Mouse (Mus musculus): ENCODE data around the gene Gm12355.
A peak's percentile ranks its signal among the peaks of the same experiment; 100 is the strongest.
"Not testable (repeated sequence)": the region's sequence is repeated elsewhere in the genome, so short reads cannot be mapped to it uniquely, and the experiment has no call there.

Gene Gm12355

DNA sequence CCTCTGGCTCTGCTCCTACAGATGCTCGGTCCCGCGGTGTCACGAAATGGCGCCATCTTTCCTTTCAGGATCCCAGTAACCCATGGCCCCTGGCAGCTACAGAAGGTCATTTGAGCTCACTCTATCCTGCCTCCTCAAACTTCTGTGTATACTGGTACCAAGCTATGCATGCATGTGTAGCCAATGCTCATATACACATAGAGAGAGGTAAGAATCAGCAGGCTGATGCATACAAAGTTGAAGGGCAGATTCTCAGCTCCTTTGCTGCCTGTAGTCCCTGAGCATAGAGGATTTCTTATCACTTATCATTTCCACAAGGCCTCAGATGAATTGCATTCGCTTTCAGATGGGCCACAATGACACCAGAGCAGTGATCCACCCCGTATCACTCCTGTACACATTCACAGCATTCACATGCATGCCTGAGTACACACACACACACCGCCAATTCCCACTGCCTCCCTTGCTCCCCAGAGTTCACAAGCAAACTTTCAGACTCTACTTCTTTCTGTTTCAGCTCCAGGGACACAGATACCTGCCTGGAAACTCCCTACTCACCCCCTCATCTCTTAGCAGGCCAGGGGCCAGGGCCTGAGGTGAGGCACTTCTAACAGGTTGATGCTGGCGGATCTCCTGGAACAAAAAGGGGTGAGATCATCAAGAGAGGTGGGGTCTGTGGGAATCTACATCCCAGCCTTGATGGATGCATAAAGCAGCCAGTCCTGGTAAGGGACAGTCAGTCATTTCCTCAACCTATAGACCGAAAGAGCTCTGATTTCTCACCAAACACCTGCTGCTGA lies at the start of gene Gm12355, which contains the start of gene Gsdma3:
TSS of gene Gm12355 (minus strand) at position 51 of the 800 bp plus-strand sequence.
TSS of gene Gsdma3 (plus strand) at position 750 of the 800 bp plus-strand sequence.
- no peak for DNase-seq

DNA sequence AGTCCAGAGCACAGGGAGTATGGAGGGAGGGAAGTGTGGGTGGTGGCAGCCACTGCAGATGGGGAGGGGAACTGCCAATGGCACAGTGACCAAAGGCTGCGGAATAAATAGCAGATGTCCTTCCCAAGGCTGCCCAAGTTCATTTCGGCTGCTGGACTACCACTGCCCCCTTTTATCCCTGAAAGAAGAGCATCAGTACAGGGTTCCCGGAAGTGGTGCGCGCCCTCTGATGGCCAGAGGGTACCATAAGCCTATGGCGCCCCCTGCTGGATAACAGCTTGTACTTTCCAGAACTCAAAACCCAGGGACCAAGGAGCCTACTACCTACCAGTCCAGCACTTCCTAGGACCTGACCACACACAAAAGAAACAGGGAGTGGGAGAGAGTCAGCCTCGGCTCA lies 47.7 kb upstream of the Gm12355 start:
- peak; percentile 71 for DNase-seq

DNA sequence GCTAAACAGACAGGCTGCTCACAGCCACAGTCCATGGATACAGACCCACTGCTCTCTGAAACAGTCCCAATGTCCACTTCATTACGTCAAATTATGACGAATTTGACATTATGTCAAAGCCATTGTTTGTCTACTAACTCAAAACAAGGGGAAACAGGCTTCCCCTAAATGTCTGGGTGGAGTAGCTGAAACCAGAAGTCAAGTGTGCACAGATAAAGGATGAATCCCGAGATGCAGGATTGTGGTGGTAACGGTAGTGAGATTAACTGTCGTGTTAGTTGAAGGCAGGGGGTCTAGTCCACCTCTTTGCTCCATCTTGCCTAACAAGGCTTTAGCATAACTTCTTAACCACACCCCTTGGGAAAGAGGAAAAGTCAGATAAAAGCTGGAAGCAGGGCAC lies 47.0 kb upstream of the Gm12355 start:
- DNase-seq, result no peak

DNA sequence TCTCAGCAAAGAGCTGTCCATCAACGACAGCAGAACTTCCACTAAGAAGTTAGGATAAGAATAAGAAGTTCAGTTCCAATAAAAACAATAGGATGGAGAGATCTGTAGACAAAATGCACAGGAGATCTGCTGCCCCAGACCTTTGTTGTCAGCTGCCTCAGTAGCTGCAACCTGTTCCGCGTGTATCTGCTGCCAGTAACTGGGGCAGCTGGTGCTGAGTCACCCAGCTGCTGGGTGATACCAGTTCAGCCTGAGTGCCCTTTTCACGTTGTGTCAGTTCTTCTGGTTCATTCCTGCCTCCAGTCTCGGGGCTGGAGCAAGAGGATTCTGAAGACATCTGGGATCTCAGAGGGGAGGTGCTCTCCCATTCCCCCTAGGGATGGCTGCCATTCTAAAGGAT lies 46.4 kb upstream of the Gm12355 start:
- no peak for DNase-seq

DNA sequence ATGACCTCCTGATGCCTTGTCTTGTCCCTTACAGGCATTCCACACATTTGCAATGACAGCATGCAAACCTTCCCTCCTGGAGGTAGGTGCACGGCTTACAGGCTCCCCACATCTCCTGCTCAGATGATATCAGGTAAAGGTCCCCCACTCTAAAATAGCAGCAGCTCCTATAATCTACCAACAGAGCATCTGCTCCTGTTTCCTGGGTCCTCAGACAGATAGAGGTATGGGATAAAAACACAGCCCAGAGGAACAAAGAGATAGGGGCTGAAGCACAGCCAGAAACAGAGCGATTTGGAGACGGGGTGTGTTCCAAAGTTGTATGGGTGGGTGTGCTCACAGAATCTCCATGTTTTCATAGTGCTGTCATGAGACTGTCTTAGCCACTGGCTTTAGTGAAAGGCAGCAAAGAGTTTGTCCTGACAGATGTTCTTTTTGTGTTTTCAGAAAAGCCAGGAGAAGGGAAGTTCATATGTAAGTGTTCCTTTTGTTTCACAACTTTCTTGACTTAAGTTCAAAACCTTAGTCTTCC lies 45.9 kb upstream of the Gm12355 start:
- no peak for DNase-seq

DNA sequence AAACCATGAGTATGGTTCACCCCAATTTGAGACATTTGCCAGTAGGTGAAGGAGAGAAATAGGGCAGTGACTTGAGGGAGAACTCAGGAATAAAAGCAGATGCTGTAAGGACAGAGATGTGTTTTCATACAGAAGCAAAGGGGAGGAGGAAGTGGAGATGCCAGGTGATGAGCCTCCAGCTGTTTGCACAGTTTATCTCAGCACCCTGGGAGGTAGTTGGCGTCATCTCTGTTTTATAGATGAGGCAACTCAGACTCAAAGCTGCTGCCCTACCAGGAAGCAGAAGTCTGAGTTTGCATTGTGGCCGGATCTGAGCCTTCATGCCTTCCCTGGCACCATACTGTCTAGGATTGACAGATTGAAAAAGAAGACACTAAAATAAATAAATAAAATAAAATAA lies 43.5 kb upstream of the Gm12355 start:
- DNase-seq, result no peak

DNA sequence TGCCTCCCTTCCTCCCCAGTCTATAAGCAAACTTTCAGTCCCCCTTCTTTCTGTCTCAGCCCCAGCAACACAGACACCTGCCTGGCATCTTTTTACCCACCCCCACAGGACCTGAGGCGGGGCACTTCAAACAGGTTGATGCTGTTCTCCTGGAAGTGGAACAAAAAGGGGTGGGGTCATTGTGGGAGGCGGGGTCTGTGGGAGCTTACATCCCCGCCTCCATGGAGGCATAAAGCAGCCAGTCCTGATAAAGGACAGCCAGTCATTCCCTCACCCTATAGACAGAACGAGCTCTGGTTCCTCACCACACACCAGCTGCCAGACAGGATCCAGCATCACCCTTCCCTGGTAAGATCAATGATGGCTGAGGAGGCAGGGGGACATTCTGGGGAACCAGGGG lies 38.6 kb upstream of the Gm12355 start, which contains the start of gene Gsdma:
TSS of gene Gsdma (plus strand) at position 261 of the 400 bp plus-strand sequence.
- no peak for DNase-seq

DNA sequence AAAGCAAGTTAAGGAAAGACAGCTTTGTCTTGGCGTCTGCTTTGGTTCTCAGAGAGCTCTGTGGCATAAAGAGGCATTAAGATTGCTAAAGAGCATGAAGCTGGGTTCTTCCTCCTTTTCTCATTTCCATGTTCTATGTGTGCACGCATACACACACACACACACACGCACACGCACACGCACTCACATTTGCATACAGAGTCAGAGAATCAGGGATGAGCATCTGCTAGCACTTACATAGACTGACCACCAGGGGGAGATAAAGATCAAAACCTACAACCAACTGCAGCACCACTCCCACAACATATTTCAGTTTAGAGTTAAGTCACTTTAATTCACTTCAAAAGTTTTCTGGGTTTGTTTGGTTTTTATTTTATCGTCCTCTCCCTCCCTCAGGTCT lies 35.1 kb upstream of the Gm12355 start:
- peak; percentile 31 for DNase-seq

DNA sequence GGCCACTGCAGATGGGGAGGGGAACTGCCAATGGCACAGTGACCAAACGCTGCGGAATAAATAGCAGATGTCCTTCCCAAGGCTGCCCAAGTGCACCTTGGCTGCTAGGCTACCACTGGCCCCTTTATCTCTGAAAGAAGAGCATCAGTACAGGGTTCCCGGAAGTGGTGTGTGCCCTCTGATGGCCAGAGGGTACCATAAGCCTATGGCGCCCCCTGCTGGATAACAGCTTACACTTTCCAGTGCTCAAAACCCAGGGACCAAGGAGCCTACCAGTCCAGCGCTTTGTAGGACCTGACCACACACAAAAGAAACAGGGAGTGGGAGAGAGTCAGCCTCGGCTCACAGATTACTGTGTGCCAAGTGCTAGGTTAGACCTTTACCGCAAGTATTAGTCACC lies 29.6 kb upstream of the Gm12355 start:
- peak; percentile 64 for DNase-seq

DNA sequence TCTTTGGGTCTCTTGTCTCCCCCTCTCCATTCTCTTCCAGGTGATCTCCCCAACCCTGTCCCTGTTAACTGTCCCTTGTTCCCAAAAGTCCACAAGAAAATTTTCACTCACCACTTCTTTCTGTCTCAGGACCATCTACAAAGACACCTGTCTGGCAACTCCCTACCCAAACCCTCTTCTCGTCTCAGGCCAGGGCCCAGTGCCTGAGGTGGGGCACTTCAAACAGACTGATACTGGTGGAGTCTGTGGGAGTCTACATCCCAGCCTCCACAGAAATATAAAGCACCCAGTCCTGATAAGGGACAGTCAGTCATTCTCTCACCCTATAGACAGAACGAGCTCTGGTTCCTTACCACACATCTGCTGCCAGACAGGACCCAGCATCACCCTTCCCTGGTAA lies 21.0 kb upstream of the Gm12355 start, which contains the start of gene Gsdma2:
TSS of gene Gsdma2 (plus strand) at position 301 of the 400 bp plus-strand sequence.
- DNase-seq, result no peak

DNA sequence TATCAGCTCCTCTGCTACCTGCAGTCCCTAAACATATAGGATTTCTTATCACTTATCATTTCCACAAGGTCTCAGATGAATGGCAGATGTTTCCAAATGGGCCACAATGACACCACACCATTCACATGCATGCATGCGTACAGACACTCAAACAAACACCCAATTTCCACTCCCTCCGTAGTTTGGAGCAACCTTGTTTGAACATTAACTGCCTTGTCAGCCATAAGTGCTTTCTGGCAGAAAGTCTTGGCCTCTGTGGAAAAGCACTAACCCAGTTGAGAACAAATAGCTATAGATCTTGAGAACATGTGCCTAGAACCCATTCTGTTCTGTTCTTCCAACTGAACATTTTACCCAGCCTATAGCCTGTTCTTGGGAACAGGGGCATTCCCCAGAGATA lies 20.5 kb upstream of the Gm12355 start:
- no peak for DNase-seq

DNA sequence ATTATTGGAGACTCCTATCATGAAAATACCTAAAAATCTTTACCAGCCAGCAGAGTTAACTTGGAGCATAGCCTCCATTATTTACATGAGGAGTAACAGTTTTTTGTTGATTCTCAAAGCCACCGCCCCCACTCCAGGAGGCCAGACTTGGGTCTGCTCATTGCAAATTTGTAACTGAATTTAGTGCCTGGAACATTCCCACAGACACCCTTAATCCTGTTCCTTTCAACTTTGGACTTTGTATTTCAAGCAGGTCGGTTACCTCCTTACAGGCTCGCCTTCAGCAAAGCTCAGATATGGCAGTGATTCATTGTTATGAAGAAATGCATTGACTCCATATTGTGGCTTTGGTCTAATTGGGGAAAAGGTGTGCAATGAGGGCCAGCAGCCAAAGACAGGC lies 19.3 kb upstream of the Gm12355 start:
- no peak for DNase-seq

DNA sequence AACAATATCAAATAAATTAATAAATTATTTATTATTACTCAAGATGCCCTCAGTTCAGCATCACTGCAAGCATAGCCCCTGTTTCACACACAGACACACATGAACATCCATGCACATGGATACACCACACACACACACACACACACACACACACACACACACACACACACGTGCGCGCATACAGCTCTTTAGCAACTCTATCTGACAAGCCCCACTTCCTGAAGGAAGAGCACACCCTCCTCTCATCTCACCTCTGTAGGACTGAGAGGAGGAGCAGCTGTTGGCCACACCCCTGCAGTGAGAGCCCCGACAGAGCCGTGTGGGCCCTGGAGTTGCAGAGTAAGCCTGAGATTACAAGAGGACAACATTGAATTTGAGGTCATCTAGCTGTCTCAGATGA lies 14.6 kb upstream of the Gm12355 start:
- no peak for DNase-seq

DNA sequence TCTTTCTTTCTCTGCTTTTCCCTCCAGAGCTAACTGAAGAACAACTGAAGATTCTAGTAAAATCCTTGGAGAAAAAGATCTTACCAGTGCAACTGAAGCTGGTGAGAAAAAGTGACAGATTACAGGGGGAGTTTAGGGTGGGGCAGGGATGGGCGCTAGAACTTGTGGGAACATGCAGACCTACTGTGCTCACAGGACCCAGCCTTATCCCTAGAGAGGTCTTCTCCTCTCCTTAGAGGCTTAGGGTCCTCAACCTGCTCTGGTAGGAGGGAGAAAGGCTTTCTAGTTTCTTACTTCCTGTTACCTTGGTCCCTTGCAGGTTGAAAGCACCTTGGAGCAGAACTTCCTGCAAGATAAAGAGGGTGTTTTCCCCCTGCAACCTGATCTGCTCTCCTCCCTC lies 12.0 kb upstream of the Gm12355 start:
- DNase-seq, result no peak

DNA sequence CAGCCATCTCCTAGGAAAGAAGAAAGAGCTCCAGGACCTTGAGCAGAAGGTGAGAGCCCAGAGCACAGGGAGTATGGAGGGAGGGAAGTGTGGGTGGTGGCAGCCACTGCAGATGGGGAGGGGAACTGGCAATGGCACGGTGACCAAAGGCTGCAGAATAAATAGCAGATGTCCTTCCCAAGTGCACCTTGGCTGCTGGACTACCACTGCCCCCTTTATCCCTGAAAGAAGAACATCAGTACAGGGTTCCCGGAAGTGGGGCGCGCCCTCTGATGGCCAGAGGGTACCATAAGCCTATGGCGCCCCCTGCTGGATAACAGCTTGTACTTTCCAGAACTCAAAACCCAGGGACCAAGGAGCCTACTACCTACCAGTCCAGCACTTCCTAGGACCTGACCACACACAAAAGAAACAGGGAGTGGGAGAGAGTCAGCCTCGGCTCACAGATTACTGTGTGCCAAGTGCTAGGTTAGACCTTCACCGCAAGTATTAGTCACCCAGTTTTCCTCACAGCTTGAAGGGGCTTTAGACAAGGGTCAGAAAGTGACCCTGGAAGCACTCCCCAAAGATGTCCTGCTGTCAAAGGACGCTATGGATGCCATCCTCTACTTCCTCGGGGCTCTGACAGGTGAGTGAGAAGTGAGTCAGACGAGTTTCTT lies 10.0 kb upstream of the Gm12355 start:
- DNase-seq, result peak; percentile 51

DNA sequence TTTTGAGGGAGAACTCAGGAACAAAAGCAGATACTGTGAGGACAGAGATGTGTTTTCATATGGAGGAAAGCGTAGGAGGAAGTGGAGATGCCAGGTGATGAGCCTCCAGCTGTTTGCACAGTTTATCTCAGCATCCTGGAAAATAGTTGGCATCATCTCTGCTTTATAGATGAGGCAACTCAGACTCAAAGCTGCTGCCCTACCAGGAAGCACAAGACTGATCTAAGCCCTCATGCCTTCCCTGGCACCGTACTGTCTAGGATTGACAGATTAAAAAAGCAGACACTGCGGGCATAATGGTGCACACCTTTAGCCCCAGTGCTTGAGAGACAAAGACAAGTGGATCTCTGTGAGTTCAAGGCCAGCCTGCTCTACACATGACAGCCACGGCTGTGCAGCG lies 5.2 kb upstream of the Gm12355 start:
- no peak for DNase-seq

DNA sequence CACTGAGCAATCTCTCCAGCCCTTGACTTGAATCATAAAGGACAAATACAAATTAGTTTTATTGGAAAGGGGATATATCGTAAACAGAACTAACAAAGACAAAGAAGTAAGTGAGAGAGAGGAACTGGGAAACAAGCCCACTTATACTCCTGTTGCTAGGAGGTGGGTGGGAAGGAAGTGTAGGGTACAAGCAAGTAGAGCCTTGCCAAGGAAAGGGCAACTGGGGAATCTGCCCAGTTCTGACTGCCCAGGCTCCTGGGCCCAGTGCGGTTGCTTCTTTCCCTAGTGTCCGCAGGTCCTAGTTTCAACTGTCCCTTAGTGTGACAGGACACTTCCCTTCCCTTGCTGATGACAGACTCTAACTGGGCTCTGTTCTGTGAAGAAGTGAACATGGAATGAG lies 3.2 kb upstream of the Gm12355 start:
- DNase-seq, result no peak

DNA sequence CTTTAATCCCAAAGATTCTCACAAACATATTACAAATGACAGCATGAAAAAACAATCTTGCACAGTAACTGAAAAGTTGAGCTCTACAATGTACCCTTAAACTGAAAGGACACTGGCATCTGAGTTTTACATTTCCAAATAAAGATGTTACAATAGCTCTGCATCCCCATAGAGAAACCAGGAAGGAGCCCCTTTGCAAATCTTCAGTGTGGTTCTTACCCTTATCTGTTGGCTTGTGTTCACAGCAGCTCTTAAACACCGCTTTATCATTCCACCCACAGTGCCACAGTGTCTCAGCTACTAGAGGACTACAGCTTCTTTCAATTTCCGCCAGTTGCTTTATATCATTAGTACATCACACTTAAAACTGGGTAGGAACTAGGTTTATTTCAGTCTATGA lies 1.1 kb downstream of the Gm12355 start:
- DNase-seq, result not testable (repeated sequence)

DNA sequence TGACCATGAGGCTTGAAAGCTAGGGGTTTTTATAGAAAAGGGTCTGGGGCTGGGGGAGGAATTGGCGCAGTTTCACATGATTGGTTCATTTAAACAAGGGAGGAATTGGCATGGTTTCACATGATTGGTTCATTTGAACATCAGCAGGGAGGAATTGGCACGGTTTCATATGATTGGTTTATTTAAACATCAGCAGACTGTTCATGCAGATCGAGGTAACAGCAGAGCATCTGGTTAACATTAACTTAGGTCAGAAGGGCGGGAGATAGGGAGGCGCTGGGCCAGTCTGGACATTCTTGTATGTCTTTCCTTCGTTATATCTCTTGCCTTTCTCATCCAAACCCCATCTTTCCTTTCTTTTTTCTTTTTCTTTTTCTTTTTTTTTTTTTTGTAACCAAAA lies 1.5 kb downstream of the Gm12355 start:
- DNase-seq, result not testable (repeated sequence)

DNA sequence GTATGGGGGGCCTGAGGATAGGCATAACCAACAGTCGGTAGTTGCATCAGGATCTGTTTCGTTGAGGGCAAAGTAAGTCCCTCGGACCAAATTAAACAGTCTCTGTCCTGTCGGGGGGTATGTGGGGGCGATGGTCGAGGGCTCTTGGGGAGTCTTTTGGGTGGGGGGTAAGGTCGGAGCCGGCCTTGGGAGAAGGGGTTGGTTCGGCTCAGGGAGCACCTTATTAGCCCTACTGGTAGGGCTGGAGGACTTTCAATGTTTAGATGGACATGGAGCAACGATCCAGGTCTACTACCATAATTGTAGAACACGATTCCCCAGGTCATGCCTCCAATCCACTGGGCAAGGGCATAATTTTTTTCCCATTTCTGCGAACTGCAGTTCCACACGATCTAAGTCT lies 4.7 kb downstream of the Gm12355 start:
- no peak for DNase-seq

DNA sequence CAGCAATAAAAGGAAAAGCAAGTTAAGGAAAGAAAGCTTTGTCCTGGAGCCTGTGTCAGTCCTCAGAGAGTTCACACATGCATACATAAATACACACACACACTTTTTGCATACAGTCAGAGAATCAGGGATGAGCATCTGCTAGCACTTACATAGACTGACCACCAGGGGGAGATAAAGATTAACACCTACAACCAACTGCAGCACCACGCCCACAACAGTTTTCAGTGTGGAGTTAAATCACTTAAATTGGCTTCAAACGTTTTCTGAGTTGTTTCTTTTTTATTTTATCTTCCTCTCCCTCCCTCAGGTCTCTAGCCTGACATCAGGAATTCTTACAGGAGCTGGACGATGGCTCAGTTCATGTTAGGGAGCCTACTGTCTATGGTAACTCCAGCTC lies 18.7 kb downstream of the Gm12355 start:
- DNase-seq, result no peak

DNA sequence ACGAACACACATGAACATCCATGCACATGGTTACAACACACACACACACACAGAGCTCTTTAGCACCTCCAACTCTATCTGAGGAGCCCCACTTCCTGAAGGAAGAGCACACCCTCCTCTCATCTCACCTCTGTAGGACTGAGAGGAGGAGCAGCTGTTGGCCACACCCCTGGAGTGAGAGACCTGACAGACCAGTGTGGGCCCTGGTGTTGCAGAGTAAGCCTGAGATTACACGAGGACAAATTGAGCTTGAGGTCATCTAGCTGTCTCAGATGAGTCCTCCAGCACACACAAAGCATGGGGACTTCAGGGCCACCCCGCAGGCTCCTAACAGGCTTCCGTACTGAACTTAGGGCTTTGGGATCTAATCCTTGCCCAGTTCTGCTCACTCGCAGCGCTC lies 20.6 kb downstream of the Gm12355 start:
- DNase-seq, result not testable (repeated sequence)

DNA sequence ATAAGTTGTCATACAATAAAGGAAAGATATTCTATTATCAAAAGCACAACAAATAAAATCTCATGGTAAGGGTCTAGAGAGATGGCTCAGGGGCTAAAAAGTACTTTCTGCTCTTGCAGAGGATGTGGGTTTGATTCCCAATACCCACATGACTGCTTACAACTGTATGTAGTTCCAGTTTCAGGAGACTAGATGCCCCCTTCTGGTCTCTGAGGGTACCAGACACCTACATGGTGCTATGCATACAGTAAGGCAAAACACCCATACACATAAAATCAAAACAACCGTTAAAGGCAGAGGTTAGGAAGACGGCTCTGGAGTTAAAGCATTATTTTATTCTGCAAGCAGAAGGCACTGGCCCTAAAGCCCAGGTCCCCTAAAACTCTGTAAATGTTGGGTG lies 21.5 kb downstream of the Gm12355 start:
- no peak for DNase-seq

DNA sequence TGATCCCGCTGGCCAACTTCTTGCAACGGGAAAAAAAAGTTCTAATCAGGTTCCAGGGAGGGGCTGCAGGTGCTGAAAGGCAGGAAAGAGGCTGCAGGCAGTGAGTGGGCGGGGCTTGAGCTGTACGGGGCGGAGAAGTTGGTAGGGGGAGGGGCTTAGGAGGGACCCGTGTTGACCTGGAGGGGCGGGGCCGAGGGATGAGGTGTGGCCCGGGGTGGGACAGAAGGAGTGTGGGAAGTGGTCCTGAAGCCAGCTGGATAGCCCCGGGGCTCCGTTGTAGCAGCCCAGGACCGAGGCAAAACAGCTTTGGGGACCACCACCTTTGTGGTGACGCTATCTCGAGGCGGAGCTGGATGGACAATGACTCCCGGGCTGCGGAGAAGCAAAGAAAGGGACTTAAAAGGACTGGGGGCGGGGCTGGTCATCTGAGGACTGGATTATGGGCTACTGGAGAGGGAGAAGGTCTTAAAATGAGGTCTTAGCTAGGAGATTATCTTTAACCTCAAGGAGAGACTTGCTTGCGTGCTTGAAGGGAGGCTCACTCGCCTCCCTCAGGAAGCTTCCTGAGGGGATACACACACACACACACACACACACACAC lies 23.3 kb downstream of the Gm12355 start:
- DNase-seq, result peak; percentile 42

Measured in thymus, postnatal 25 days (tissue).